Mouse (Mus musculus) liver, adult 2 months (tissue): Measurements from ENCODE around the gene Lrrc46. TPM values are rescaled to one million over a fixed set of nuclear protein-coding genes. Genes with fewer than 3 reads are reported as not detected.

ENCODE experiments used
- DNase-seq: peaks from one replicate; pipeline ENCODE4 v3.0.0-alpha.2; 2011; ENCODE audit warnings: low read depth, low spot score; ENCODE audit errors: extremely low read depth
- H3K27ac ChIP-seq: fragments of 200-500 bp; replicated peaks from 2 replicates; pipeline ENCODE4 v1.5.1; 2012; ENCODE audit warnings: low read depth, mild to moderate bottlenecking, control low read depth, inconsistent platforms, low read length; ENCODE audit not compliant: insufficient read depth
- H3K27me3 ChIP-seq: fragments of 200-500 bp; 2 replicates; pipeline ENCODE4 v1.6.1; 2012; ENCODE audit warnings: mild to moderate bottlenecking, moderate library complexity, low read length, inconsistent platforms; ENCODE audit not compliant: control insufficient read depth, insufficient read depth
- H3K36me3 ChIP-seq: fragments of 200-500 bp; 2 replicates; pipeline ENCODE4 v1.6.1; 2012; ENCODE audit warnings: low read length, inconsistent platforms; ENCODE audit not compliant: control insufficient read depth, insufficient read depth
- H3K4me1 ChIP-seq: fragments of 200-500 bp; 2 replicates; pipeline ENCODE4 v1.6.1; 2011; ENCODE audit warnings: low read length; ENCODE audit not compliant: control insufficient read depth, insufficient read depth
- H3K4me3 ChIP-seq: fragments of 200-500 bp; 2 replicates; pipeline ENCODE4 v1.5.1; 2011; ENCODE audit warnings: low read depth, mild to moderate bottlenecking, control low read depth, low read length, moderate library complexity; ENCODE audit not compliant: insufficient read depth
- H3K79me2 ChIP-seq: fragments of 200-500 bp; 2 replicates; pipeline ENCODE4 v1.6.1; 2012; ENCODE audit warnings: inconsistent platforms, mild to moderate bottlenecking, low read length, moderate library complexity; ENCODE audit not compliant: control insufficient read depth, insufficient read depth
- H3K9ac ChIP-seq: fragments of 200-500 bp; 2 replicates; pipeline ENCODE4 v1.6.1; 2012; ENCODE audit warnings: low read depth, mild to moderate bottlenecking, control low read depth, inconsistent platforms, low read length
- CTCF ChIP-seq: fragments of 200-500 bp; IDR thresholded peaks from 2 replicates; pipeline ENCODE4 v1.5.1; 2011; ENCODE audit warnings: low read depth, low read length, control low read depth
- POLR2A ChIP-seq: fragments of 200-500 bp; IDR thresholded peaks from 2 replicates; pipeline ENCODE4 v1.6.1; 2011; ENCODE audit warnings: low read length, control low read depth; ENCODE audit not compliant: insufficient read depth; ENCODE audit errors: extremely low read depth
- WGBS: fragments of 180-500 bp; shearing (Covaris S2); methylation state at CpG from one replicate; pipeline ENCODE4 v1.1.7; 2018; 5-methylcytosine and 5-hydroxymethylcytosine counted together
- polyA plus RNA-seq: library from polyadenylated mRNA; depleted of rRNA; stranded (reverse); fragments of >200 nt; gene quantifications from 2 replicates; pipeline ENCODE4 v1.2.3, GENCODE M21; 2012
- total RNA-seq: library from RNA; depleted of rRNA; stranded (reverse); fragments of >200 nt; gene quantifications from 2 replicates; pipeline ENCODE4 v1.2.3, GENCODE M21; 2014

Gene Lrrc46
- total and polyA plus RNA-seq, 2 experiments = 0.28 to 1.1 TPM

- H3K4me3 ChIP-seq = peak overlapping the region; percentile 12; the same call in 1 of the 2 replicates
- peak overlapping the region; percentile 66; the same call in 1 of the 2 replicates for H3K9ac ChIP-seq
- TF ChIP-seq CTCF (no peak), POLR2A (no peak)
- peaks cover 5% of the 10 kb centered on the region for H3K27me3 ChIP-seq
- WGBS = 15% methylated on average over 26 of the region's 30 CpGs
- H3K27ac ChIP-seq = no peak overlapping the region
- DNase-seq = no peak
- H3K4me1 ChIP-seq = no peaks in the 10 kb centered on the region
- no peaks in the 10 kb centered on the region for H3K79me2 ChIP-seq
- H3K36me3 ChIP-seq = no peaks in the 10 kb centered on the region
Measured at GRCm38 (mm10) chr11:96997380-96997956, 43.7 kb downstream of the Lrrc46 start.

GRCm38 (mm10) chr11:96996773-96997379 lies 44.3 kb downstream of the Lrrc46 start:
- no peak for DNase-seq
- WGBS = 36% methylated on average over 17 of the region's 17 CpGs
- Histone ChIP-seq H3K27ac (no peak overlapping the region), H3K4me3 (peak overlapping the region; percentile 12; the same call in 1 of the 2 replicates), H3K4me1 (no peaks in the 10 kb centered on the region), H3K9ac (peak overlapping the region; percentile 66), H3K79me2 (no peaks in the 10 kb centered on the region), H3K36me3 (no peaks in the 10 kb centered on the region), H3K27me3 (peaks cover 5% of the 10 kb centered on the region)
- TF ChIP-seq CTCF = no peak
- TF ChIP-seq POLR2A = no peak

DNA sequence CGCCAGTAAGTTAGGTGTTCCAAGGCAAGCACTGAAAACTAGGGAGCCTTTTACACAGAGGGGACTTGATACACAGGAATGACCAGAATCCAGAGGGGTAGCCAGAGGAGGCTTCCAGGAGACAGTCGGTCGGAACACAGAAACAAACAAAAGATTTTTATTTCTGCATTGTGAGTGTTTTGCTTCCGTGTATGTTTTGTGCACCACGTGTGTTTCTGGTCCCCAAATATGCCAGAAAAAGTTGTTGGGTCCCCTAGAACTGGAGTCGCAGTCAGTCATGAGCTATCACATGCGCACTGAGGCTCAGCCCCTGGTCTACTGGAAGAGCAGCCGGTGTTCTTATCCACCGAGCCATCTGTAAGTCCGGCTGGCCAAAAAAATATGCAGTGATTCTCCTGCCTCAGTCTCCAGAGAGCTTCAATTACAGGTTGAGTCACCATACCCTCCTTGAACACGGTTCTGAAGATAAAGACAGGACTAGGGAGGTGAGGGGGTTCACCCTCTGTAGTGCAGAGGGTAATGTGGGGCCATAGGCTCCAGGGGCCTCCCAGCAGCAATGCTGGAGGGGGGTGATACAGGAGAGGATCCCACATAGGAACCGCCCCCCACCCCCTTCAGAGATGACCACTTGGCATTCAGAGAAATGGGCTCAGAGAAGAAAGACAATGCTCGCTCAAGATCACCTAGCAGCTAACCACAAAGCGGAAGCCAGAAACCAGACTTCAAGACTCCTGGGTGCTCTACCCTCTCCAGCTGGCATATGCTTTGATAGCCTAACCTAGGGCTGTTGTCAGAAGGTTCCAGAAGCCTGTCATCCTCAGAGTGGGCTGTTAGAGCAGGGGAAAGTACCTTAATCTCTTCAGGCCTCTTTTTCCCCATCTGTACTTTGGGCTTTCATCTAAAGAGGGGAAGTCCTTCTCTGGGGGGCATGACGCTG lies 45.1 kb downstream of the Lrrc46 start:
- no peak for DNase-seq
- Histone ChIP-seq H3K36me3 (no peaks in the 10 kb centered on the region), H3K4me1 (no peaks in the 10 kb centered on the region), H3K9ac (no peak overlapping the region), H3K79me2 (no peaks in the 10 kb centered on the region), H3K27ac (no peak overlapping the region), H3K4me3 (no peak overlapping the region), H3K27me3 (peaks cover 5% of the 10 kb centered on the region)
- no peak for TF ChIP-seq CTCF
- 89% methylated on average over 15 of the region's 15 CpGs for WGBS

DNA sequence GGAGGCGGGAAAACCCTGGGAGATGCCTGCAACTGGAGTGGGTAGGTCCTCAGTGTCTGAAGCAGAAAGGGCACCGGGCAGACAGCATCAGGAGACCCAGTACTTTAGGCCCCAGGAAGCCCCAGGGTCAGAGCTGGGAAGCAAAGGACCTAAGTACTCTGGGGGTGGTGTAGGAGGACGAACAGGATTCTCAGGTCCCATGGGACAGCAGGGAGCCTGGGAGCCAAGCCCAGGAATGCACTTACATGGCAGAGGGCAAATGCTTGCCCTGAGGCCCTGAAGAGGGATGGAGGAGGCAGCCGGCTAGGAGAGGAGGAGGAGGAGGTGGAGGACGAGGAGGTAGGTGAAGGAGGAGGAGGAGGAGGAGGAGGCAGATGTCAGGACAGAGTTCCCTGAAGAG lies 46.2 kb downstream of the Lrrc46 start:
- no peak overlapping the region for H3K27ac ChIP-seq
- WGBS = 77% methylated on average over 5 of the region's 5 CpGs
- H3K27me3 ChIP-seq = peaks cover 5% of the 10 kb centered on the region
- no peaks in the 10 kb centered on the region for H3K4me1 ChIP-seq
- no peak for DNase-seq
- no peak for TF ChIP-seq CTCF
- TF ChIP-seq POLR2A = no peak
- no peaks in the 10 kb centered on the region for H3K79me2 ChIP-seq
- H3K36me3 ChIP-seq = no peaks in the 10 kb centered on the region
- H3K4me3 ChIP-seq = no peak overlapping the region
- H3K9ac ChIP-seq = no peak overlapping the region

DNA sequence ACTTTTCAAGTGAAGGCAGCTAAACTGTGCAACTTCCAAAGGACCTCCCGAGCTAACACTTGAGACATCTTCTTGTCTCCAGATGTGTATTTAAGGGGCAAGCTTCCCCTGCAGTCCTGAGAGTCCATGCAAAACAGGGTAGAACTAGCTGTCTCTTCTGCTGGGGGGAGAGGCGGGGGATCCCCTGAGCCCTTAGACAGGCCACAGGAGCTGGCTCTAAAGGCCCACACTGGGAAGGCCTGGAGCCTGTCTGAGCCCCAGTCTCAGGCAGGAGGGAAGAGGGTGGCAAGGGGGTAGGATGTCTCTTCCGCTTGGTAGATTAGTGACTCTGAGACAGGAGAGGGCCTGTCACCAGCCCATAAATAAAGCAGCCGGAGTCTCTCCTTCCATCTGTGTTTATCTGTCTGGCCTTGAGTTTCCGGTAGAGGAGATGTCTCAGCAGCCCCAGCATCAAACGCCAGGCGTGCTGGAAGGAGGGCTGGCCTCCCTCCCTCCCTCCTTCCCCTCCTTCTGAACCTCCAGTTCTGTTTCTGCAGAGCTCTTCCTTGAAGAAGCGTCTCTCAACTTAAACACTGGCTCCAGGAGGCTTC lies 48.4 kb downstream of the Lrrc46 start:
- Histone ChIP-seq H3K27me3 (peaks cover 5% of the 10 kb centered on the region), H3K4me1 (no peaks in the 10 kb centered on the region), H3K79me2 (no peaks in the 10 kb centered on the region), H3K36me3 (no peaks in the 10 kb centered on the region), H3K4me3 (no peak overlapping the region), H3K27ac (no peak overlapping the region), H3K9ac (no peak overlapping the region)
- no peak for DNase-seq
- TF ChIP-seq POLR2A (no peak), CTCF (no peak)
- WGBS = 79% methylated on average over 8 of the region's 8 CpGs
